Mouse (Mus musculus): ENCODE data around the gene Exd2.

The Exd2 gene

DNA sequence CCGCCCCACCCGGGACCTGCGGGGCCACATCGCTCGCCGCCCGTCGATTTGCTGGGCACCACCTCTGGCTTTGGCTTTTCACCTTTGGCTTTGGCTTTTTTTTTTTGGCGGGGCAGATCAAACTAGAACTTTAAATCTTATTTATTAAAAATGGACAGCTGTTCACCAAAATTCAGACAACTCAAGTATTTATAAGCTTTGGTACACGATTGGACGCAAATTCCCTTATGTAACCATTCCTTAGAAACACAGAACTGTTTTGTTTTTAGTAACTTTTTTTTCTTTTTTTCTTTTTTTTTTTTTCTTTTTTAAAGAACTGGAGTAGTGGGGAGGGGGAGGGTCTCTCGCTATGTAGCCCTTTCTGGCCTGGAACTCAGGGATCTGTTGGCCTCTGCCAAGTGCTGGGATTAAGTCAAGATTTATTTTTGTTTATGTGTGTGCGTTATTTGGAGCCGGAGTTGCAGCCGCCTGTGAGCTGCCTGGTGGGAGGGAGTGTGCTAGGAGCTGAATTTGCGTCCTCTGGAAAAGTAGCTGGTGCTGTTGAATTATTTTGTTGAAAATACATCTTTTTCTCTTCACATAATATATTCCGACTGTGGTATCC is 873 bp downstream of the Exd2 start:
- DNase-seq (ENCODE audit: low read depth, low spot score): no peak
- no peaks in the 10 kb centered on the region for H3K36me3 ChIP-seq (ENCODE audit: control insufficient read depth, insufficient read depth, low read length, poor library complexity, severe bottlenecking)
- H3K27me3 ChIP-seq (ENCODE audit: control insufficient read depth, insufficient read depth, low read length, poor library complexity, severe bottlenecking): no peaks in the 10 kb centered on the region

DNA sequence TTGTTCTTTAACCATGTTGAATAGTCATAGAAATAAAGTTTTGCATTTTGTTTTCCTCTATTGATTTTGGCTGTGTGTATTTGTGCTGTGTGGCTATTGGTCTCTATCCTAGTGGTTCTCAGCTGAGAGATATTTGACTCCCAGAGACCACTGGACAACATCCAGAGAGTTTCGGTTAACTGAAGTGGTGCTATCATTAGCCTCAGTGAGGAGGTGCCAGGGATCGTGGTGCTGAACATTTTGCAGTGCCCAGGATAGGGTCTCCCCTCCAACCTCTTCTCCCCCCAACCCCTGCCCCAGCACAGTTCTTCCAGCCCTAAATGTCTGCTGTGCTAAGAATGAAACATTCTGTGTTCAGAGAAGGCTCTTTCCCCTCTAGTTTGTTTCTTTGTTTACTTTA is 7.3 kb downstream of the Exd2 start:
- Histone ChIP-seq H3K36me3 (ENCODE audit: control insufficient read depth, insufficient read depth, low read length, poor library complexity, severe bottlenecking) (no peaks in the 10 kb centered on the region), H3K27me3 (ENCODE audit: control insufficient read depth, insufficient read depth, low read length, poor library complexity, severe bottlenecking) (no peaks in the 10 kb centered on the region)
- DNase-seq (ENCODE audit: low read depth, low spot score): no peak

DNA sequence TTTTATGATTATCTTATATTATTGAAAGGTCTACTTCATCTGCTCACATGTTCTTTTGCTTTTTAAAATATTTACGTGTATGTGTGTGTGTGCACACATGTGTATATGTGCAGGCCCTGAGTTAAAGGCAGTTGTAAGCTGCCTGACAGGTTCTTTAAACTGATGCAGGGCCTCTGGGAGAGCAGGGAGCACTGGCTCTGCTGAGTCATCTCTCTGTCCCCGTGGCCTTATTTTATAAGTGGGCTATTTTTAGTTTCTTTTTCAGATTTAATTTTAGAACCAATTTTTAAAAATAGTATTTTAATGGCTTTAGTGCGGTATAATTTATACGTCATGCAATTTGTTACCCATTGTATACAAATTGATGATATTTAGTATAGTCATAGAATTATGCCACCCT is 9.0 kb downstream of the Exd2 start:
- DNase-seq (ENCODE audit: low read depth, low spot score): no peak
- H3K27me3 ChIP-seq (ENCODE audit: control insufficient read depth, insufficient read depth, low read length, poor library complexity, severe bottlenecking): no peaks in the 10 kb centered on the region
- 0 out of 2 replicates have a peak, but pooled peaks cover 2% of the 10 kb centered on the region for H3K36me3 ChIP-seq (ENCODE audit: control insufficient read depth, insufficient read depth, low read length, poor library complexity, severe bottlenecking)

DNA sequence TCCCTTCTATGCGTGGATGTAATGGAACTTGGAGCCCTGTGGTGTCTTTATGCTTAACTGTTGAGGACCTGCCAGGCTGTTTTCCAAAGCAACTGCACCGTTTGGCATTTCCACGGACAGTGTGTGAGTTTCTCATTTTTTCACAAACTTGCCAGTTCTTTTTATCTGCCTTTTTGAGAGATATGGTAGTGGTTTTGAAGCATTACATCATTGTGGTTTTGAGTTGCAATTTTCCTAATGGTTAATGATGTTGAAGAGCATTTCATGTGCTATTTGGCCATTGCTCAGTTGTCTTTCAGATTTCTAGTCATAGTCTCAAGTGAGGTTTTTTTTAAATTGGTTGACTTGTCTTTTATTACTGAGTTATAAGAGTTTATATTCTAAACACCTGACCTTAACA is 10.8 kb downstream of the Exd2 start:
- Histone ChIP-seq H3K27me3 (ENCODE audit: control insufficient read depth, insufficient read depth, low read length, poor library complexity, severe bottlenecking) (no peaks in the 10 kb centered on the region), H3K36me3 (ENCODE audit: control insufficient read depth, insufficient read depth, low read length, poor library complexity, severe bottlenecking) (0 out of 2 replicates have a peak, but pooled peaks cover 2% of the 10 kb centered on the region)
- no peak for DNase-seq (ENCODE audit: low read depth, low spot score)

DNA sequence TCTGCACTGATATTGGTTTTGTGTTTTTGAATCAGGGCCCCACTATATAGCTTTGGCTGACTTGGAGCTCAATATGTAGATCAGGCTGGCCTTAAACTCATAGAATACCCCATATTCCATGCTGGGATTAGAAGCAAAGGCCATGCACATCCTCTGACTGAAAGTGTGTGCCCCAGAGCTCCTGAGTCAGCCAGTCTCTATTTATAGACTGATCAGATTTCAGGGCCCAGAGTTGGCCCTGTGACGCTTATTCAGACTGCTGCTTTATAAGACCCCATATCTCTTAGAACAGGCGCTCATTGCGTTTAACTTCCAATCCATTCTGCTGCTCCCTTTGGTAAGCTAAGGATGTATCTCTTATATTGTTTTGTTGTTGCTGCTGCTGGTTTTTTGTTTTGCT is 17.1 kb downstream of the Exd2 start:
- DNase-seq (ENCODE audit: low read depth, low spot score): no peak
- Histone ChIP-seq H3K36me3 (ENCODE audit: control insufficient read depth, insufficient read depth, low read length, poor library complexity, severe bottlenecking) (peaks cover 10% of the 10 kb centered on the region), H3K27me3 (ENCODE audit: control insufficient read depth, insufficient read depth, low read length, poor library complexity, severe bottlenecking) (no peaks in the 10 kb centered on the region)

DNA sequence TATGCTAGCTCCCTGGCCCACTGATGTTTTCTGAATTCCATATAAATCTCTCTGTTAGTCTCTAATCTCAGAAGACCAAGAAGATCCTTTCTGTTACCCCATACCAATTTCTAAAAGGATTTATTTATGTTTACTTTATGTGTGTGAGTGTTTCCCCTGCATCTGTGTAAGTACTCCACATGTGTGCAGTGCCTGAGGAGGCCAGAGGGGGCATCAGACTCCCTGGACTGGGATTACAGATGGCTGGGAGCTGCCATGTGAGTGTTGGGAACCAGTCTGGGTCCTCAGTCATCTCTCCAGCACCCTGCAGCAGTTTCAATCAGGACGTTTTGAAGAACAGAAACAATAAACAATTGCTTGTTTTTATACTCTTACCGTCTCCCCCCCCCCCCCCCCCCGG is 20.5 kb downstream of the Exd2 start:
- Histone ChIP-seq H3K36me3 (ENCODE audit: control insufficient read depth, insufficient read depth, low read length, poor library complexity, severe bottlenecking) (peaks cover 12% of the 10 kb centered on the region), H3K27me3 (ENCODE audit: control insufficient read depth, insufficient read depth, low read length, poor library complexity, severe bottlenecking) (no peaks in the 10 kb centered on the region)
- no peak for DNase-seq (ENCODE audit: low read depth, low spot score)

DNA sequence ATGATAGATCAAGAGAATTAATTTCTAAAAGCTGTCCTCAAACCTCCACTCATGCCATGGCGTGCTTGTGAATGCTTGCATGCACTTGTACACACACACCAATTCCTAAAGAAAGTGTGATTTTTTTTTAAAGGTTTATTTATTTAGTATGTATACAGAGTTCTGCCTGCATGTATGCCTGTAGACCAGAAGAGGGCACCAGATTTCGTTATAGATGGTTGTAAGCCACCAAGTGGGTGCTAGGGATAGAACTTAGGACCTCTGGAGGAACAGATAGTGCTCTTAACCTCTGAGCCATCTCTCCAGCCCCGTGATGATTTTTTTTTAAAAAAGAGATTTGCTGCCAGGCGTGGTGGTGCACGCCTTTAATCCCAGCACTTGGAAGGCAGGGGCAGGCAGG is 30.4 kb downstream of the Exd2 start:
- DNase-seq (ENCODE audit: low read depth, low spot score): peak; percentile 11
- H3K27me3 ChIP-seq (ENCODE audit: control insufficient read depth, insufficient read depth, low read length, poor library complexity, severe bottlenecking): no peaks in the 10 kb centered on the region
- H3K36me3 ChIP-seq (ENCODE audit: control insufficient read depth, insufficient read depth, low read length, poor library complexity, severe bottlenecking): peaks cover 13% of the 10 kb centered on the region

DNA sequence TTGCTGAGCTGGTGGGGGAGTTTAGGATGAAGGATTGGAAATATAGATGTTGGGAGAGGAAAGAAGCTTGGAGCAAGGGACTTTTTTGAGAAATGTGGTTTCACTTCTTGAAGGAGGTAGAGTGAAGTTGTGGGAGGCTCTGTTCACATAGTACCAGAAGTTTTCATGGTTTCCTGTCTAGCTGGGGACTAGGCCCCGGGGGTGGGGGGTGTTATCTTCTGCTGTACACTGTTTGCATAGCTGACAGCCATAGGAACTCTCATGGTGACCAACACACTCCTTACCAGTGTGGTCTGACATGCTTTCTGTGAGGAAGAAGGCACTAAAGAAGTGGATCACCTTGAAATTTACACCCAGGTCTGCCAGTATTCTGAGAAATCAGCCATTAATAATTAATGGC is 32.8 kb downstream of the Exd2 start:
- H3K27me3 ChIP-seq (ENCODE audit: control insufficient read depth, insufficient read depth, low read length, poor library complexity, severe bottlenecking): no peaks in the 10 kb centered on the region
- peaks cover 10% of the 10 kb centered on the region for H3K36me3 ChIP-seq (ENCODE audit: control insufficient read depth, insufficient read depth, low read length, poor library complexity, severe bottlenecking)
- DNase-seq (ENCODE audit: low read depth, low spot score): no peak

DNA sequence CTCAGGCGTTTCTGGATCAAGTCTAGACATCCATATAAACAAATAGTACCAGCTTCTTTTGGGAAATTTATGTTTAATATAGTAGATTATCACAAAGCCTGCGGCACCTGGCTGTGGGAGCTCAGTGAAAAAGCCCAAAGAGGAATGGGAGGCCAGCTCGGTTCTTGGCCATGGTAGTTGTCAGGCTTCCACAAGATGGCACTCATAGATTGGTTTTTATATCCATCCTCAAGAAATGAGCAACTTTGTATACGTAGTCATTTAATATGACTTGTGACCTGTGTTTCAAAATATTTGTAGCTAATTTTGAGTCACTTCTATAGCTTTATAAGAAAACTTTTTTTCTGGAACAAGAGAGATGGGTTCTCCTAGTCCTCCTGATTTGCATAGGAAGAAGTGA is 35.5 kb downstream of the Exd2 start:
- Histone ChIP-seq H3K27me3 (ENCODE audit: control insufficient read depth, insufficient read depth, low read length, poor library complexity, severe bottlenecking) (no peaks in the 10 kb centered on the region), H3K36me3 (ENCODE audit: control insufficient read depth, insufficient read depth, low read length, poor library complexity, severe bottlenecking) (peaks cover 5% of the 10 kb centered on the region)
- DNase-seq (ENCODE audit: low read depth, low spot score): no peak

DNA sequence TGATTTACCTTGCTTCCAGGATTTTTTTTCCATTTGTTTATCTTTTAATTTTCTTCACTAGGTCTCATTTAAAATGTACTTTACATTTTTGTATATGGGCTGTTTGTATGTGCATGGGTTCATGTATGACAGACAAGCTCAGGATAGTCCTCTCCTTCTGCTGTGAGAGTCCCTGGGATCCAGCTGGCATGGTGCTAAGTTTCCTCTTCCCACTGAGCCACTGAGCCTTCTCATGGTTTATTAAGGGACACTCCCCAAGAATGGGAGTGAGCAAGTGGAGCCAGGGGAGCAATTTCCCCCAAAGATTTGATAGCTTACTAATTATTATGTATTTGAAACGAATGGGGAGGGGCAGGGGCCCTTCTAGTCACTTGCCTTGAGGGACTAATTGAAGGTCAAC is 37.6 kb downstream of the Exd2 start:
- Histone ChIP-seq H3K36me3 (ENCODE audit: control insufficient read depth, insufficient read depth, low read length, poor library complexity, severe bottlenecking) (0 out of 2 replicates have a peak, but pooled peaks cover 2% of the 10 kb centered on the region), H3K27me3 (ENCODE audit: control insufficient read depth, insufficient read depth, low read length, poor library complexity, severe bottlenecking) (no peaks in the 10 kb centered on the region)
- no peak for DNase-seq (ENCODE audit: low read depth, low spot score)

DNA sequence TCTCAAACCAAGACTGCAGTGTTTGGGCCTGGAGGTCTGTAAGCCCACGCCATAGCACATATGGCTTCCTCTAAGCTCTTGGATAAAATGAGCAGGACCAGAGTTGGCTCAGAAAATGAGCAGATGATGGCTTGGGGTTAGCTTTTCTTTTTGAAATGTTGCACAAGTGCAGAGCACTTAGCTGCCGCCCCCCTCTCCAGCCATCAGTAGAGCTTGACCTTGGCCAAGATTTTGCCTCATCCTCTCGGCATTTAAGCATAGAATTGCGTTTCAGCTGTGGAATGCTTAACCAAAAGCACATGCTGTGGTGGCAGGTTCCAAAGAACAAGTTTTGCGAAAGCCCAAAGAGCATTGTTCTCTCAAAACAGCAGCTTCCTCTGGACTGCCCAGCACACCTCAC is 41.8 kb downstream of the Exd2 start:
- Histone ChIP-seq H3K27me3 (ENCODE audit: control insufficient read depth, insufficient read depth, low read length, poor library complexity, severe bottlenecking) (no peaks in the 10 kb centered on the region), H3K36me3 (ENCODE audit: control insufficient read depth, insufficient read depth, low read length, poor library complexity, severe bottlenecking) (no peaks in the 10 kb centered on the region)
- DNase-seq (ENCODE audit: low read depth, low spot score): no peak

DNA sequence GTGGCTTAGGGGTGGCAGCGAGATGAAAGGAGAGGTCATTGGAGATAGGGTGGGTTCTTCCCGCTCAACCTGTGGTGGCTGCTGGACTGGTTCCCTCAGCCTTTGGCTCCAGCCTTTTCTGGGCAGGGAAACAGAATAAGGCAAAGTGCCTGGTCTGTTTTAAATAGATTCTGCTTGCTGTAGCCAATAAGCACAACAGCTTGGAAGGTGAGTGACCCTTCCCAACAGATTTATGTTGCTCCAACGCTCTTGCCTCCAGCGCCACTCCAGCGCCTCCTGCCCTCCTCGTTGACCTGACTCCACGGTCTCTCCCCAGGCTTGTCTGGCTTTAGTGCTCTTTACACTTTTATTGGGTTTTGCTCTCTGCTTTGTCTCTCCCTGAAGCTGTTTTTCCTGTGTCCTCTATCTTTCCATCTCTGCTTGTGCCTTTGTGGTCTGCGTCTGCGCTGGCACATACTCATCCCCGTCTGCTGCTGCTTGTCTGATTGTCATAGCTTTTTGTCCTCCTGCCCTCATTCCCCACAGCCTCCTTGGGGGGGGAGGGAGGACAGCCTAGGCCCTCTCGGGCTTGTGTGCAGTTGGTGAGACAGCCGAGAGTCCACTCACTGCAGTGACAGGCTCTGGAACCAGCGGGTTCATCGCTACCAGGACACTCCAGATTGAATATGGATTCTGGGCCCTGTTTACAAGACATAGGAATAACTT is 44.3 kb downstream of the Exd2 start:
- Histone ChIP-seq H3K36me3 (ENCODE audit: control insufficient read depth, insufficient read depth, low read length, poor library complexity, severe bottlenecking) (no peaks in the 10 kb centered on the region), H3K27me3 (ENCODE audit: control insufficient read depth, insufficient read depth, low read length, poor library complexity, severe bottlenecking) (no peaks in the 10 kb centered on the region)
- no peak for DNase-seq (ENCODE audit: low read depth, low spot score)

DNA sequence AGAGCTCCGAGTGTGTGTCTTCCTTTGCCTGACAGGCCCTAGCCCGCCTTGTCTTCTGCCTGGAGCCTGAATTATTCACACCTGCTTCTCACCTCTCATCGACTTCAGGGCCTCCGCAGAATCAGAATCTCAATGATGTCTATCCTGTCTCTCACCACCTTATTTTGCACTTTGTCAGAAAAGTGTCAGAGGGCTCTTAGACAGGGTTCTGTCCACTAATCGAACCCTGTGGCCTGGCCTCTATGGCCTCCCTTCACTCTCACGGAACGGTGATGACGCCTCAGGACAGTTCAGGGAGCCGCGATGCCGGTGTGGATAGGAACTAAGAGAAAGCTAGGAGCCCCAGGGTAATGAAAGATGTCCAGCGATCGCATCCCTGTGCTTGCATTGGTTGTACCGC is 55.1 kb downstream of the Exd2 start, which contains the start of gene Galnt16:
Gene Galnt16, plus strand, starts transcription at position 301 of the 400 bp plus-strand sequence.
- H3K27me3 ChIP-seq (ENCODE audit: control insufficient read depth, insufficient read depth, low read length, poor library complexity, severe bottlenecking): no peaks in the 10 kb centered on the region; the same call in 1 of the 2 replicates
- DNase-seq (ENCODE audit: low read depth, low spot score): no peak
- no peaks in the 10 kb centered on the region for H3K36me3 ChIP-seq (ENCODE audit: control insufficient read depth, insufficient read depth, low read length, poor library complexity, severe bottlenecking)

DNA sequence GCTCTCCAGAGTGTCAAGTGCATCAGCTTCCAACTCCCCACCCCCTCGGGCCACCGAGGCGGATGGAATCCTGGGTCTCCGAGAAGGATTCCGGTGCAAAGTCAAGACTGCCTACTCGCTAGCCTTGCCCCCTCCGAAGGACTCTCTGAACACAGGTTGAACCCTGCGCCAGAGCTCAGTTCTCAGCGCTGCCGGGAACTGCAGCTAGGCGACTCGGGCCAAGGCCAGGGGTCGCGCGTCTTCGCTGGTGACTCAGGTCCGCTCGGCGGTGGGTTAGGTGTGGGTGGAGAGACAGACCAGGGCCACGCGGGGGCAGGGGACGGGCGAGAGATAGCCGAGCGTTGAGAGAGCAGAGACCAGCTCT is 55.5 kb downstream of the Exd2 start:
- no peak for DNase-seq (ENCODE audit: low read depth, low spot score)
- Histone ChIP-seq H3K36me3 (ENCODE audit: control insufficient read depth, insufficient read depth, low read length, poor library complexity, severe bottlenecking) (no peaks in the 10 kb centered on the region), H3K27me3 (ENCODE audit: control insufficient read depth, insufficient read depth, low read length, poor library complexity, severe bottlenecking) (no peaks in the 10 kb centered on the region; the same call in 1 of the 2 replicates)

DNA sequence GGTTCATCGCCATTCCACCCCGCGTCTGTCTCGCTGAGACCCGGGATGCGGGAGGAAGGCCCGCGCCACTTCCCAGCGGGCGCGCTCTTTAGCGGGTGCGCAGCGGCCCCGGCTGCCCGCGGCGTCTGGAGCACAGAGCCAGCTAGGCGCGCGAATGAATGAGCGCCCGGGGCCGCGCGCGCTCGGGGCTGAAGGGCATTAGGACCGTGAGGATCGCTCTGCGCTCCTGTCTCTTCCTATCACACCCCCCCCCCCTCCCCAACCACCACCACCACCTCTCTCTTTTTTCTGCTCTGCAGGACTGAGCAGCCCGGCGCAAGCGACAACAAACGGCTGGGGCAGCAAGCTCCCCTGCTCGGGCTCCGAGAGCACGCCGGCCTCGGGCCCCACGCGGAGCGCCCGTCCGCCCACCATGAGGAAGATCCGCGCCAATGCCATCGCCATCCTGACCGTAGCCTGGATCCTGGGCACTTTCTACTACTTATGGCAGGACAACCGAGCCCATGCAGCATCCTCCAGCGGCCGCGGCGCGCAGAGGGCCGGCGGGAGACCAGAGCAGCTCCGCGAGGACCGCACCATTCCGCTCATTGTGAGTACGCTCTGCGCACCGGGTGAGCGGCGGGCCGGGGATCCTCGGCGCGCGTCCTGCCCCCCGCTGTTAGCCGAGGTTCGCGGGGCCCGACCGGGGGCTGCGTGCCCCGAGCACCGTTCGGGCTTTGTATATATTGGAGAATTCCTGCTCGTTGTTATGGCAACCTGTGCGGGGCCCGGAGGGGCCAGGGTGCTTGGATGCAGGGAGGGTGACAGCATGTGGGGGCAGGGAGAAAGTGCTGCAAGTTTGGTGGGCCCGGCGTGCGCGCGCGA is 56.1 kb downstream of the Exd2 start:
- H3K36me3 ChIP-seq (ENCODE audit: control insufficient read depth, insufficient read depth, low read length, poor library complexity, severe bottlenecking): no peaks in the 10 kb centered on the region
- H3K27me3 ChIP-seq (ENCODE audit: control insufficient read depth, insufficient read depth, low read length, poor library complexity, severe bottlenecking): no peaks in the 10 kb centered on the region; the same call in 1 of the 2 replicates
- no peak for DNase-seq (ENCODE audit: low read depth, low spot score)
